Mouse (Mus musculus): ENCODE measurements around the gene Pm20d1.

DNA sequence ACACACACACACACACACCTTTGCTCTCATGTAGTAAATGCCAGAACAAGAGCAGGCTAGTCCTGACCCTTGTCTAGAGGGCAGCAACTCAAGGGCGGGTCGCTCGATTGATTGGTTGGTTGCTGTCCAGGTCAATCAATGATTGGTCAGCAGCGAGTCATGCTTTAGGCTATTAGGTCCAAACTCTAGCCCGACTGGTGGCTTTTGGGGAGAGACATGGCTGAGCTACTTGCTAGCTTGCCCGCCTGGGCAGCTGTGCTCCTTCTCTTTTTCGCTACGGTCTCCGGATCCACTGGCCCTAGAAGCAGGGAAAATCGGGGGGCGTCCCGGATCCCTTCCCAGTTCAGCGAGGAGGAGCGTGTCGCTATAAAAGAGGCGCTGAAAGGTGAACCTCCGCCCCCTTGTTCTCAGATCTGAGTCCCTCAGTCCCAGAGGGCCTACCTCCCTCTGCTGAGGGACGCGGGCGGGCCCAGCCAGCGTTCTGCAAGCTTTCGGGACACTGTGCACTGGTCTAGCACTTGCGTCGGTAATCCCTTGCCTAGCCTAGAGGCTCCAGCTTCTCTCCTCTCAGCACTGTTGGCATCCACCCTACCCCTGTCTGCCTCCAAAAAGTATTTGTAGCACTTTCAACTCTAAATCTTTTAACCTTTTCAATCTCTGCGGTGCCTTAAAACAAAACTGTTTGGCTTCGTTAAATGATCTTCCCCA lies at the start of gene Pm20d1:
- TF ChIP-seq CTCF (IDR thresholded peaks at IDR 0.05; ENCODE audit: low read depth, low read length) = no peak
- TF ChIP-seq POLR2A (IDR thresholded peaks at IDR 0.05; ENCODE audit: extremely low read depth, insufficient read depth, low read length) = peak; percentile 92
